In genomic region chr7:110648455-110649085, GRCm38 (mm10) we compare ENCODE assay signal across 10 mouse cellular contexts. TPM values are rescaled to one million over a fixed set of nuclear protein-coding genes. Genes with fewer than 3 reads are reported as not detected.
DNase-seq lines count a peak whose midpoint lies in the region; ATAC-seq and TF ChIP-seq lines count a peak whose summit lies in the region.
"Had no signal": no experiment of that assay in that cellular context is flagged by ENCODE, and none has a peak within 500 bp of the region (broad histone marks: within the 10 kb centered on the region; RNA-seq: fewer than 3 reads in every experiment).

No protein-coding gene starts in this region.

- H3K27ac ChIP-seq in heart, embryonic 10.5 days, result peak overlapping the region; percentile 74
- H3K27ac ChIP-seq in kidney, embryonic 14.5 days (ENCODE audit: low read depth, low read length), result 0 out of 2 replicates have a peak overlapping the region, but pooled peaks have one; percentile 21
- peak overlapping the region; percentile 55 for H3K27ac ChIP-seq in liver, postnatal 0 days (ENCODE audit: low read depth)
- H3K27ac ChIP-seq in forebrain, embryonic 10.5 days, result no peak overlapping the region
- H3K27ac ChIP-seq: limb, embryonic 13.5 days had no signal

- TF ChIP-seq EP300 in liver, postnatal 0 days (IDR thresholded peaks at IDR 0.05; ENCODE audit: low read depth), result no peak

- 0 out of 2 replicates have a peak overlapping the region, but pooled peaks have one; percentile 12 for H3K4me3 ChIP-seq in heart, embryonic 10.5 days
- no peak overlapping the region for H3K4me3 ChIP-seq in kidney, embryonic 14.5 days (ENCODE audit: low read length)
- H3K4me3 ChIP-seq in liver, postnatal 0 days (ENCODE audit: low read depth, low read length), result no peak overlapping the region
- no peak overlapping the region for H3K4me3 ChIP-seq in forebrain, embryonic 10.5 days
- H3K4me3 ChIP-seq: limb, embryonic 13.5 days had no signal

- H3K4me2 ChIP-seq in kidney, embryonic 14.5 days (replicated peaks; ENCODE audit: low read depth, low read length), result no peak overlapping the region
- peak overlapping the region; percentile 31 for H3K4me2 ChIP-seq in liver, postnatal 0 days (ENCODE audit: low read depth, low read length)
- H3K4me2 ChIP-seq: limb, embryonic 13.5 days had no signal

- TF ChIP-seq CTCF in liver, postnatal 0 days (IDR thresholded peaks at IDR 0.05; ENCODE audit: low read depth), result no peak

- 0 out of 2 replicates have a peak, but pooled peaks cover 3% of the 10 kb centered on the region for H3K36me3 ChIP-seq in heart, embryonic 10.5 days
- no peaks in the 10 kb centered on the region for H3K36me3 ChIP-seq in kidney, embryonic 14.5 days (ENCODE audit: control insufficient read depth, insufficient read depth, low read length)
- H3K36me3 ChIP-seq in liver, postnatal 0 days (replicated peaks; ENCODE audit: insufficient read depth, low read length), result no peaks in the 10 kb centered on the region
- H3K36me3 ChIP-seq in forebrain, embryonic 10.5 days (replicated peaks), result no peaks in the 10 kb centered on the region
- H3K36me3 ChIP-seq: limb, embryonic 13.5 days had no signal

- no peak overlapping the region for H3K9ac ChIP-seq in kidney, embryonic 14.5 days (ENCODE audit: low read depth, low read length)
- H3K9ac ChIP-seq in liver, postnatal 0 days (replicated peaks), result no peak overlapping the region
- H3K9ac ChIP-seq: limb, embryonic 13.5 days had no signal

- no peaks in the 10 kb centered on the region for H3K27me3 ChIP-seq in heart, embryonic 10.5 days (ENCODE audit: insufficient read depth, poor library complexity, severe bottlenecking)
- no peaks in the 10 kb centered on the region for H3K27me3 ChIP-seq in kidney, embryonic 14.5 days (ENCODE audit: control insufficient read depth, insufficient read depth, low read length)
- H3K27me3 ChIP-seq in liver, postnatal 0 days (ENCODE audit: insufficient read depth, low read length), result no peaks in the 10 kb centered on the region
- H3K27me3 ChIP-seq in forebrain, embryonic 10.5 days (ENCODE audit: poor library complexity, severe bottlenecking), result peaks cover 5% of the 10 kb centered on the region; the same call in 1 of the 2 replicates
- H3K27me3 ChIP-seq: limb, embryonic 13.5 days had no signal

- peaks cover 31% of the 10 kb centered on the region for H3K4me1 ChIP-seq in heart, embryonic 10.5 days
- no peaks in the 10 kb centered on the region for H3K4me1 ChIP-seq in kidney, embryonic 14.5 days (ENCODE audit: control insufficient read depth, insufficient read depth, low read length)
- peaks cover 10% of the 10 kb centered on the region for H3K4me1 ChIP-seq in liver, postnatal 0 days (ENCODE audit: insufficient read depth)
- peaks cover 10% of the 10 kb centered on the region for H3K4me1 ChIP-seq in forebrain, embryonic 10.5 days
- H3K4me1 ChIP-seq: limb, embryonic 13.5 days had no signal

- peak; percentile 46 for DNase-seq in gastrocnemius, adult 18-20 months (ENCODE audit: low spot score)
- DNase-seq in gastrocnemius, postnatal 10 days, result no peak
- DNase-seq in heart, embryonic 10.5 days (ENCODE audit: low spot score), result no peak
- peak; percentile 63 for DNase-seq in liver, postnatal 0 days
- DNase-seq in thymus, postnatal 10 days (ENCODE audit: low spot score in 2 of 2), result no peak
- no peak for DNase-seq in urinary bladder, postnatal 10 days (ENCODE audit: low spot score)
- DNase-seq in forebrain, embryonic 10.5 days (ENCODE audit: extremely low spot score, low spot score), result no peak
- DNase-seq: cerebellum, adult 2 months had no signal

- ATAC-seq in kidney, embryonic 14.5 days (ENCODE audit: low FRiP score, low TSS enrichment), result no peak
- ATAC-seq in liver, postnatal 0 days, result peak; percentile 90

- peaks cover 4% of the 10 kb centered on the region; the same call in 1 of the 2 replicates for H3K9me3 ChIP-seq in heart, embryonic 10.5 days
- peaks cover 6% of the 10 kb centered on the region for H3K9me3 ChIP-seq in kidney, embryonic 14.5 days (ENCODE audit: control insufficient read depth, low read length)
- H3K9me3 ChIP-seq in liver, postnatal 0 days (ENCODE audit: low read length), result no peaks in the 10 kb centered on the region
- H3K9me3 ChIP-seq in forebrain, embryonic 10.5 days, result peaks cover 8% of the 10 kb centered on the region; the same call in 1 of the 2 replicates
- H3K9me3 ChIP-seq: limb, embryonic 13.5 days had no signal

- WGBS in heart, embryonic 10.5 days, result 54% methylated on average over 13 of the region's 13 CpGs
- WGBS in kidney, embryonic 14.5 days, result 63% methylated on average over 13 of the region's 13 CpGs
- 62% methylated on average over 13 of the region's 13 CpGs for WGBS in liver, postnatal 0 days (ENCODE audit: insufficient replicate concordance)
- 85% methylated on average over 13 of the region's 13 CpGs for WGBS in forebrain, embryonic 10.5 days

RNA-seq across cellular contexts. Expression of gene Adm, which starts 21.1 kb away (rescaled TPM):
- total RNA-seq in gastrocnemius, adult 18-20 months (2021), result 1 to 10 TPM; 2.9 to 4.0 TPM
- 1 to 10 TPM; 6.3 to 9.9 TPM for total RNA-seq in gastrocnemius, postnatal 10 days (2021)
- 9.3 and 13.1 TPM in 2 replicates for polyA plus RNA-seq in heart, embryonic 10.5 days (2016; fragmentation: Nextera tagmentation; extraction: Ambion mirVana)
- 4.2 and 5.0 TPM in 2 replicates for polyA plus RNA-seq in kidney, embryonic 14.5 days (2014; fragmentation: Nextera tagmentation; extraction: Ambion mirVana)
- polyA plus RNA-seq in liver, postnatal 0 days (2015; fragmentation: Nextera tagmentation; extraction: Ambion mirVana), result 3.4 and 3.7 TPM in 2 replicates
- 4.1 and 5.2 TPM in 2 replicates for polyA plus RNA-seq in forebrain, embryonic 10.5 days (2016; fragmentation: Nextera tagmentation; extraction: Ambion mirVana)

RNA-seq across cellular contexts. Expression of gene Sbf2, which starts 33.8 kb away (rescaled TPM):
- 1 to 10 TPM; 9.1 to 9.3 TPM for total RNA-seq in gastrocnemius, adult 18-20 months (2021)
- 10 to 100 TPM; 27.0 to 36.0 TPM for total RNA-seq in gastrocnemius, postnatal 10 days (2021)
- 28.6 and 33.4 TPM in 2 replicates for polyA plus RNA-seq in heart, embryonic 10.5 days (2016; fragmentation: Nextera tagmentation; extraction: Ambion mirVana)
- polyA plus RNA-seq in kidney, embryonic 14.5 days (2014; fragmentation: Nextera tagmentation; extraction: Ambion mirVana), result 29.6 and 44.6 TPM in 2 replicates
- polyA plus RNA-seq in liver, postnatal 0 days (2015; fragmentation: Nextera tagmentation; extraction: Ambion mirVana), result 5.6 and 5.9 TPM in 2 replicates
- 31.0 and 32.3 TPM in 2 replicates for polyA plus RNA-seq in forebrain, embryonic 10.5 days (2016; fragmentation: Nextera tagmentation; extraction: Ambion mirVana)

Comparison
In these comparisons a context has a peak if more than half of its experiments do, and no peak if none do; other contexts are left out.
1. DNase-seq: peak in gastrocnemius, adult 18-20 months (single experiment) and liver, postnatal 0 days (single experiment); none in gastrocnemius, postnatal 10 days (single experiment), heart, embryonic 10.5 days (single experiment), thymus, postnatal 10 days (0 of 2), urinary bladder, postnatal 10 days (single experiment) and forebrain, embryonic 10.5 days (single experiment).